Mouse (Mus musculus) heart, adult 2 months (tissue): ENCODE measurements at regions not wholly inside any gene's neighbourhood (a gene's known extent, or its start where the extent isn't known, plus 50 kb on each side); places are given as distances from the start of the nearest gene placed in this dataset.
A peak's percentile ranks its signal among the peaks of the same experiment; 100 is the strongest.

Experiments used
- CTCF ChIP-seq: fragments of 200-600 bp; IDR thresholded peaks from 2 replicates; pipeline ENCODE4 v1.8.1; 2022; ENCODE audit warnings: antibody characterized with exemption, mild to moderate bottlenecking, moderate library complexity
- POLR2A ChIP-seq: fragments of 200-500 bp; IDR thresholded peaks from 2 replicates; pipeline ENCODE4 v1.6.1; 2011; ENCODE audit warnings: mild to moderate bottlenecking, low read depth, low read length, control low read depth; ENCODE audit not compliant: insufficient read depth

GRCm38 (mm10) chr3:66398214-66399150 lies 101.8 kb upstream of the Veph1 start:
- no peak for TF ChIP-seq POLR2A
- peak; percentile 39 for TF ChIP-seq CTCF
